Mouse (Mus musculus): ENCODE results near the gene Tmem164. TPM values are rescaled to one million over a fixed set of nuclear protein-coding genes. Genes with fewer than 3 reads are reported as not detected.
"Not testable (repeated sequence)": the region's sequence is repeated elsewhere in the genome, so short reads cannot be mapped to it uniquely, and the experiment has no call there.

Gene Tmem164
- 40.6 and 45.8 TPM in 2 replicates for total RNA-seq (2017)

GRCm38 (mm10) chrX:142681056-142681615, at the start of gene Tmem164:
TSS of gene Tmem164 (plus strand) at chrX:142681406.
- ATAC-seq (replicated peaks; ENCODE audit: low read depth, poor library complexity, severe bottlenecking) = peak; percentile 71

GRCm38 (mm10) chrX:142632990-142633389, 48.2 kb upstream of the Tmem164 start:
- ATAC-seq (replicated peaks; ENCODE audit: low read depth, poor library complexity, severe bottlenecking) = not testable (repeated sequence)

- no peak for ATAC-seq (replicated peaks; ENCODE audit: low read depth, poor library complexity, severe bottlenecking)
Observed at GRCm38 (mm10) chrX:142647202-142647601, 34.0 kb upstream of the Tmem164 start.

GRCm38 (mm10) chrX:142650117-142650764, 31.0 kb upstream of the Tmem164 start:
- ATAC-seq (replicated peaks; ENCODE audit: low read depth, poor library complexity, severe bottlenecking) = no peak

GRCm38 (mm10) chrX:142664704-142665422, 16.3 kb upstream of the Tmem164 start:
- no peak for ATAC-seq (replicated peaks; ENCODE audit: low read depth, poor library complexity, severe bottlenecking)

GRCm38 (mm10) chrX:142665423-142665805, 15.8 kb upstream of the Tmem164 start:
- ATAC-seq (replicated peaks; ENCODE audit: low read depth, poor library complexity, severe bottlenecking) = no peak

GRCm38 (mm10) chrX:142669312-142670091, 11.7 kb upstream of the Tmem164 start:
- ATAC-seq (replicated peaks; ENCODE audit: low read depth, poor library complexity, severe bottlenecking) = no peak

GRCm38 (mm10) chrX:142670121-142670520, 11.1 kb upstream of the Tmem164 start:
- ATAC-seq (replicated peaks; ENCODE audit: low read depth, poor library complexity, severe bottlenecking) = no peak

- ATAC-seq (replicated peaks; ENCODE audit: low read depth, poor library complexity, severe bottlenecking) = no peak
Observed at GRCm38 (mm10) chrX:142671141-142671540, 10.1 kb upstream of the Tmem164 start.

GRCm38 (mm10) chrX:142672701-142673100, 8.5 kb upstream of the Tmem164 start:
- no peak for ATAC-seq (replicated peaks; ENCODE audit: low read depth, poor library complexity, severe bottlenecking)

GRCm38 (mm10) chrX:142677193-142677592, 4.0 kb upstream of the Tmem164 start:
- ATAC-seq (replicated peaks; ENCODE audit: low read depth, poor library complexity, severe bottlenecking) = no peak

- ATAC-seq (replicated peaks; ENCODE audit: low read depth, poor library complexity, severe bottlenecking) = 0 out of 2 replicates have a peak, but pooled peaks have one; percentile 7
Observed at GRCm38 (mm10) chrX:142678499-142679474, 2.4 kb upstream of the Tmem164 start.

GRCm38 (mm10) chrX:142679502-142680250, 1.5 kb upstream of the Tmem164 start:
- no peak for ATAC-seq (replicated peaks; ENCODE audit: low read depth, poor library complexity, severe bottlenecking)

GRCm38 (mm10) chrX:142680391-142681055, 683 bp upstream of the Tmem164 start:
- peak; percentile 13 for ATAC-seq (replicated peaks; ENCODE audit: low read depth, poor library complexity, severe bottlenecking)

GRCm38 (mm10) chrX:142681616-142682141, 473 bp downstream of the Tmem164 start:
- ATAC-seq (replicated peaks; ENCODE audit: low read depth, poor library complexity, severe bottlenecking) = peak; percentile 23; the same call in 1 of the 2 replicates

GRCm38 (mm10) chrX:142682176-142682820, 1.1 kb downstream of the Tmem164 start:
- no peak for ATAC-seq (replicated peaks; ENCODE audit: low read depth, poor library complexity, severe bottlenecking)

- ATAC-seq (replicated peaks; ENCODE audit: low read depth, poor library complexity, severe bottlenecking) = no peak
Observed at GRCm38 (mm10) chrX:142682990-142683389, 1.8 kb downstream of the Tmem164 start.

Data from common myeloid progenitor, adult 5-6 weeks (primary cell).